Mouse (Mus musculus) lung, postnatal 14 days (tissue): ENCODE results near the gene Abca1.

ENCODE experiments used
- DNase-seq: peaks from one replicate; pipeline ENCODE4 v3.0.0; 2021

The Abca1 gene

GRCm38 (mm10) chr4:53120038-53120685 is 39.5 kb downstream of the Abca1 start:
- DNase-seq, result no peak

GRCm38 (mm10) chr4:53118643-53119042 is 41.1 kb downstream of the Abca1 start:
- no peak for DNase-seq

- DNase-seq, result no peak
These were observed 42.1 kb downstream of the Abca1 start for GRCm38 (mm10) chr4:53117610-53118009.

GRCm38 (mm10) chr4:53117076-53117475 is 42.6 kb downstream of the Abca1 start:
- DNase-seq, result no peak

- DNase-seq, result no peak
These were observed 43.8 kb downstream of the Abca1 start for GRCm38 (mm10) chr4:53115866-53116265.

GRCm38 (mm10) chr4:53115410-53115809 is 44.3 kb downstream of the Abca1 start:
- peak; percentile 43 for DNase-seq

GRCm38 (mm10) chr4:53111919-53112355 is 47.8 kb downstream of the Abca1 start:
- peak; percentile 66 for DNase-seq

- DNase-seq, result no peak
These were observed 49.3 kb downstream of the Abca1 start for GRCm38 (mm10) chr4:53110356-53110755.

GRCm38 (mm10) chr4:53109381-53109928 is 50.2 kb downstream of the Abca1 start:
- DNase-seq, result no peak

GRCm38 (mm10) chr4:53108194-53108593 is 51.5 kb downstream of the Abca1 start:
- peak; percentile 57 for DNase-seq

- DNase-seq, result no peak
These were observed 53.0 kb downstream of the Abca1 start for GRCm38 (mm10) chr4:53106732-53107131.

GRCm38 (mm10) chr4:53106071-53106470 is 53.6 kb downstream of the Abca1 start:
- DNase-seq, result no peak

- DNase-seq, result no peak
These were observed 55.1 kb downstream of the Abca1 start for GRCm38 (mm10) chr4:53104634-53105033.

GRCm38 (mm10) chr4:53102529-53102928 is 57.2 kb downstream of the Abca1 start:
- DNase-seq, result no peak

- no peak for DNase-seq
These were observed 58.4 kb downstream of the Abca1 start for GRCm38 (mm10) chr4:53101306-53101705.

- DNase-seq, result no peak
These were observed 59.2 kb downstream of the Abca1 start for GRCm38 (mm10) chr4:53100492-53100891.

- DNase-seq, result no peak
These were observed 64.8 kb downstream of the Abca1 start for GRCm38 (mm10) chr4:53094850-53095249.

GRCm38 (mm10) chr4:53094331-53094730 is 65.4 kb downstream of the Abca1 start:
- DNase-seq, result no peak

GRCm38 (mm10) chr4:53093615-53094014 is 66.1 kb downstream of the Abca1 start:
- no peak for DNase-seq

GRCm38 (mm10) chr4:53089641-53090040 is 70.1 kb downstream of the Abca1 start:
- no peak for DNase-seq

- DNase-seq, result no peak
These were observed 70.7 kb downstream of the Abca1 start for GRCm38 (mm10) chr4:53088999-53089398.

- no peak for DNase-seq
These were observed 73.1 kb downstream of the Abca1 start for GRCm38 (mm10) chr4:53086636-53087035.

GRCm38 (mm10) chr4:53085634-53086033 is 74.1 kb downstream of the Abca1 start:
- DNase-seq, result no peak

GRCm38 (mm10) chr4:53083071-53083470 is 76.6 kb downstream of the Abca1 start:
- no peak for DNase-seq

GRCm38 (mm10) chr4:53082451-53082850 is 77.2 kb downstream of the Abca1 start:
- no peak for DNase-seq
